Mouse (Mus musculus): ENCODE data around the gene Naip1. TPM values are rescaled to one million over a fixed set of nuclear protein-coding genes. Genes with fewer than 3 reads are reported as not detected.
"Not testable (repeated sequence)": the region's sequence is repeated elsewhere in the genome, so short reads cannot be mapped to it uniquely, and the experiment has no call there.

The Naip1 gene
- polyA plus RNA-seq, 1 experiment from 2014 or later: not detected

DNA sequence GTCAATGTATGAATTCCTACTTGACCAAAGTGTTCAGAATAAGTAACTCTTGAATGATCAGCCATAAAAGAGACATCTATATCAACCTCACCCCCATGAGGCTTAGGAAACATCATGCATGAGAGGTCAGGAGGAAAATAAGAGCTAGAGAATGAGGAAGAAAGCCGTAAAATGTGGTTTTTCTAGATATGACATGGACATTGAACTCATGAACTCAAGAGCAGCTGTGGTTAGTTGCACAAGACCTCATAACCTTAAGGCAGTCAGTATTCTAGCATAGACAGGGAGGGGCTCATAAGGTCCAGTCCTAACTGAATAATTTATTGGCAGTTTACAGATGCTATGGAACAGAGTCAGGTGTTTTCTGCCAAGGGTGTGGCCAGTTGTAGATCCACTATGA lies 3.2 kb downstream of the Naip1 start:
- H3K4me2 ChIP-seq: no peak overlapping the region
- no peaks in the 10 kb centered on the region for H3K36me3 ChIP-seq
- DNase-seq: no peak
- no peak overlapping the region for H3K9ac ChIP-seq
- 32% methylated on average over 1 of the region's 1 CpGs for WGBS (ENCODE audit: insufficient replicate concordance)
- no peak for ATAC-seq (ENCODE audit: low read depth)
- H3K27me3 ChIP-seq: no peaks in the 10 kb centered on the region
- no peaks in the 10 kb centered on the region for H3K4me1 ChIP-seq (replicated peaks)
- H3K9me3 ChIP-seq (replicated peaks): no peaks in the 10 kb centered on the region
- no peak overlapping the region for H3K27ac ChIP-seq
- H3K4me3 ChIP-seq (replicated peaks): no peak overlapping the region

GRCm38 (mm10) chr13:100440116-100440515 lies 12.6 kb downstream of the Naip1 start:
- H3K4me3 ChIP-seq (replicated peaks): no peak overlapping the region
- no peaks in the 10 kb centered on the region for H3K9me3 ChIP-seq (replicated peaks)
- H3K27ac ChIP-seq: no peak overlapping the region
- H3K4me1 ChIP-seq (replicated peaks): no peaks in the 10 kb centered on the region
- ATAC-seq (ENCODE audit: low read depth) (no peak), DNase-seq (no peak)
- H3K27me3 ChIP-seq: no peaks in the 10 kb centered on the region
- no peak overlapping the region for H3K9ac ChIP-seq
- WGBS (ENCODE audit: insufficient replicate concordance): 39% methylated on average over 3 of the region's 3 CpGs
- H3K4me2 ChIP-seq: no peak overlapping the region
- H3K36me3 ChIP-seq: no peaks in the 10 kb centered on the region

DNA sequence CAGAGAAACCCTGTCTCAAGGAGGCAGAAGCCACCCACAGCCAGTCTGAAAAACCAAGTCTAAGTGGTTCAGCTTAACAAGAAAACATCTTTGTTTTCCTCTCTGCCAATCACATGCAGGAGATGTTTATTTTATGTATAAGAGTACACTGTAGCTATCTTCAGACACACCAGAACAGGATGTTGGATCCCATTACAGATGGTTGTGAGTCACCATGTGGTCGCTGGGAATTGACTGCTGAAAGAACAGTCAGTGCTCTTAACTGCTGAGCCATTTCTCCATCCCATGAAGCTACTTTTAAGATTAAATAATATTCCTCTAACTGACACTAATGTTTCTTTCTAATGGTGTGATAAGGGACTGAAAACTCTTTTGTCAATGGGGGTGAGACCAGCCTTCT lies 14.0 kb downstream of the Naip1 start:
- WGBS (ENCODE audit: insufficient replicate concordance): 15% methylated on average over 1 of the region's 1 CpGs
- Histone ChIP-seq H3K9ac (no peak overlapping the region), H3K4me3 (replicated peaks) (no peak overlapping the region), H3K4me1 (replicated peaks) (no peaks in the 10 kb centered on the region), H3K9me3 (replicated peaks) (no peaks in the 10 kb centered on the region), H3K36me3 (no peaks in the 10 kb centered on the region), H3K4me2 (no peak overlapping the region), H3K27me3 (no peaks in the 10 kb centered on the region), H3K27ac (no peak overlapping the region)
- DNase-seq (no peak), ATAC-seq (ENCODE audit: low read depth) (no peak)

DNA sequence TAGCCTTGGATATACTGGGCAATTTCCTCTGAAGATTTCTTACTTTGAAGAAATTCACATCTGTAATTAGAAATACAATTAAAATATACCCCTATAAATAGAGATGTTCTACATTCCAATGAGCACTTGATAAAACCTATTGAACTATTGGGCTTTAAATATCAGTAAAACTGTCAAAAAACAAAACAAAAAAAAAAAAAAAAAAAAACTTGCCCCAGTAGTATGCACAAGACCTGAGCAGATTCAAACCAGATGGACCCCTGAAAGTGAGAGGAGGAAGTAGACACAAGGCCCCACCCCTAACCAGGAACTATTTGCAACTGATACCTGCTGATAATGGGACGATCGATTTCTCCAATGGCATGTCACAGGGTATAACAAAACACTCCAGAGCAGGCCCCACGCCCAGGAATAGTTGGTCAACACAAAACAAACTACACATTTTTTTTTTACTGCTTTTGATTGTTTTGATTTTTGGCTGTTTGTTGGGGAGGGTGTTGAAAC lies 15.3 kb downstream of the Naip1 start:
- no peak overlapping the region for H3K27ac ChIP-seq
- H3K4me3 ChIP-seq (replicated peaks): no peak overlapping the region
- DNase-seq (no peak), ATAC-seq (ENCODE audit: low read depth) (no peak)
- WGBS (ENCODE audit: insufficient replicate concordance): 37% methylated on average over 3 of the region's 3 CpGs
- H3K9me3 ChIP-seq (replicated peaks): no peaks in the 10 kb centered on the region
- no peak overlapping the region for H3K4me2 ChIP-seq
- H3K9ac ChIP-seq: no peak overlapping the region
- no peaks in the 10 kb centered on the region for H3K27me3 ChIP-seq
- no peaks in the 10 kb centered on the region for H3K4me1 ChIP-seq (replicated peaks)
- no peaks in the 10 kb centered on the region for H3K36me3 ChIP-seq

DNA sequence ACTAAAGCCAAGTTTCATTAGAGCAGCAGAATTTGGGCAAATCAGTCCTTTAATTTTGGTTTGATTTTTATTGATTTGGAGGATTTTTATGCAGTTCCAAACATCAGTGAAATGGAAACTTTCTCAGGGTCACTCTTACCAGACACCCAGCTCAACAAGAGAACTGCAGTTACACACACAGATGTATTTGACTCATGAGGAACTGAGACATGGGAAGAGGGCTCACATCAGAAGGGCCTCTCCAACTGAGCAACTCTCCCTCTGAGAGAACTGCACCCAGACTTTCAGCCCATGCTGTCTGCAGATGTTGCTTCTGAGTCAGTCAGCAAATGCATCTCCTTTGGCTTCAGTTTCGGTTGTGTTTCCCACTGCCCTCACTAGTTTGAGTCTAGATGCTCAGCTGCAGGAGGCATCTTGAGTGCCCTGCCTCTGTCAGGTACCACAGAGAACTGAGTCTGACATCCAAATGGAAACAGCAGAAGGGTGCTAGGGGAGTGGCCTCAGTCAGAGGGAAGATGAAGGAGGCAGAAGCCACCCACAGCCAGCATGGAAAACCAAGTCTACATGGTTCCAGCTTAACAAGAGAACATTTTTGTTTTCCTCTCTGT lies 16.0 kb downstream of the Naip1 start:
- H3K9ac ChIP-seq; H3K36me3 ChIP-seq; H3K4me2 ChIP-seq; ATAC-seq (ENCODE audit: low read depth); H3K9me3 ChIP-seq (replicated peaks); H3K27ac ChIP-seq; H3K27me3 ChIP-seq; DNase-seq; H3K4me1 ChIP-seq (replicated peaks); H3K4me3 ChIP-seq (replicated peaks): not testable (repeated sequence)
- WGBS (ENCODE audit: insufficient replicate concordance): 72% methylated on average over 1 of the region's 1 CpGs

DNA sequence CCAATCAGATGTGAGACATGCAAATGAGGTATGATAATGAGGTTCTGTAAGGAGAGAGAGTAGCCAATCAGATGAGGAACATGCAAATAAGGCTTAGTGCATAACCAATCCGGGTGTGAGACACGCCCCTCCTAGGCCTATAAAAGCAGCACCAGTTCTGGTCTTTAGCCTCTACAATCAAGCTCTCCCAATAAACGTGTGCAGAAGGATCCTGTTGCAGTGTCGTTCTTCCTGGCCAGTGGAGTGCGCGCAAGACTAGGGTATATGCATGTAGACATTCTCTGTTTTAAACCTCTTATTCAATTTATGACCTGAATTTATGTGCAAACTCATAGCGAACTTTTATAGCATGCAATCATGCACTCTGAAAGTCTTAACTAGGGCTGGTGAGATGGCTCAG lies 32.7 kb downstream of the Naip1 start:
- H3K36me3 ChIP-seq; H3K9ac ChIP-seq; H3K4me3 ChIP-seq (replicated peaks); H3K9me3 ChIP-seq (replicated peaks); DNase-seq; H3K4me1 ChIP-seq (replicated peaks); ATAC-seq (ENCODE audit: low read depth); H3K27me3 ChIP-seq; H3K4me2 ChIP-seq; H3K27ac ChIP-seq: not testable (repeated sequence)
- WGBS (ENCODE audit: insufficient replicate concordance): 64% methylated on average over 7 of the region's 7 CpGs

GRCm38 (mm10) chr13:100414428-100414827 lies 38.2 kb downstream of the Naip1 start:
- Histone ChIP-seq H3K27me3 (no peaks in the 10 kb centered on the region), H3K27ac (no peak overlapping the region), H3K4me3 (replicated peaks) (no peak overlapping the region), H3K36me3 (no peaks in the 10 kb centered on the region), H3K4me1 (replicated peaks) (no peaks in the 10 kb centered on the region), H3K9ac (no peak overlapping the region), H3K9me3 (replicated peaks) (peaks cover 4% of the 10 kb centered on the region; the same call in 1 of the 2 replicates), H3K4me2 (no peak overlapping the region)
- 44% methylated on average over 1 of the region's 1 CpGs for WGBS (ENCODE audit: insufficient replicate concordance)
- DNase-seq (no peak), ATAC-seq (ENCODE audit: low read depth) (no peak)

DNA sequence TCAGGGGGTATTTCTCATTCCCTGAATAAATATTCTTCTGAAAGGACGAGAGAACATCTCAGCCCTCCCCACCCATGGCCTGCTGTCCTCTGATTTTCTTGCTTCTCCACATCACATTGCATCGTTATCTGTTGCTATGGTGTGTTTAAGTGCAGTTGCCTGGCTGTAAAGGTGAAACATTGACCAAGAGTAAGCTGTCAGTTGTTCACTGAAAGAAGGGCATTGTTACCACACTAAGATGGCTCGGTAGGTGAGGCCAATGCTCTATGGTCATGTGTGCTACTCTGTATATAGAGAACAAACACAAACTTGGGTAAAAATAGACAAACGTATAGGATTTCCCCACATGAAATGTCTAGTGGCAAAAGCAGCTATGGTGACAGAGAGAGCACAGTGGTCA lies 42.8 kb downstream of the Naip1 start:
- Histone ChIP-seq H3K9me3 (replicated peaks) (no peaks in the 10 kb centered on the region; the same call in 1 of the 2 replicates), H3K36me3 (no peaks in the 10 kb centered on the region), H3K4me2 (no peak overlapping the region), H3K4me3 (replicated peaks) (no peak overlapping the region), H3K27ac (no peak overlapping the region), H3K9ac (no peak overlapping the region), H3K27me3 (no peaks in the 10 kb centered on the region), H3K4me1 (replicated peaks) (no peaks in the 10 kb centered on the region)
- ATAC-seq (ENCODE audit: low read depth) (no peak), DNase-seq (no peak)
- 58% methylated on average over 4 of the region's 4 CpGs for WGBS (ENCODE audit: insufficient replicate concordance)

DNA sequence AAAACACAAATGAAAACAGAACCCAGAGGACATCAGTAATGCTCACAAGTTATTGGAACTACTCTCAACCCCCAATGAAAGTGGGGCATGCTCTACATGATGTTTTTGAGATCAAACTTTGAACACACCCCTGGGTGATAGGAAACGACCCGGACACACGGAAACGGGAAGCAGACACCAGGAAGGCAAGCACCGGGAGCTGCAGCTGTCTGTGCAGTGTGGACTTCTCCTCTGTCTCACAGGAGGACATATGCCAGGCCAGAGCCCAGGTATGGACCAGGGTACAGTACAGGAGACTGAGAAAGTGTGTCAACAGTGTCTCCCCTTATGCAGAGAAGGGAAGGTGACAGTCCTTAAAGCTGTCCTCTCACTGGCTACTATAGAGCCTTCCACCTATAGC lies 43.5 kb downstream of the Naip1 start:
- Histone ChIP-seq H3K36me3 (no peaks in the 10 kb centered on the region), H3K27me3 (no peaks in the 10 kb centered on the region), H3K27ac (no peak overlapping the region), H3K4me2 (no peak overlapping the region), H3K9ac (no peak overlapping the region), H3K4me3 (replicated peaks) (no peak overlapping the region), H3K9me3 (replicated peaks) (no peaks in the 10 kb centered on the region), H3K4me1 (replicated peaks) (no peaks in the 10 kb centered on the region)
- ATAC-seq (ENCODE audit: low read depth): no peak
- DNase-seq: no peak
- 72% methylated on average over 5 of the region's 5 CpGs for WGBS (ENCODE audit: insufficient replicate concordance)

- ATAC-seq (ENCODE audit: low read depth): no peak
- no peak for DNase-seq
- H3K4me2 ChIP-seq: no peak overlapping the region
- no peak overlapping the region for H3K9ac ChIP-seq
- H3K36me3 ChIP-seq: no peaks in the 10 kb centered on the region
- H3K4me3 ChIP-seq (replicated peaks): no peak overlapping the region
- 52% methylated on average over 7 of the region's 7 CpGs for WGBS (ENCODE audit: insufficient replicate concordance)
- H3K9me3 ChIP-seq (replicated peaks): no peaks in the 10 kb centered on the region
- H3K27me3 ChIP-seq: no peaks in the 10 kb centered on the region
- H3K27ac ChIP-seq: no peak overlapping the region
- no peaks in the 10 kb centered on the region for H3K4me1 ChIP-seq (replicated peaks)
These were observed 44.4 kb downstream of the Naip1 start for GRCm38 (mm10) chr13:100408242-100408641.

GRCm38 (mm10) chr13:100402930-100403637 lies 49.6 kb downstream of the Naip1 start:
- ATAC-seq (ENCODE audit: low read depth); H3K27me3 ChIP-seq; H3K9ac ChIP-seq; H3K9me3 ChIP-seq (replicated peaks); H3K4me2 ChIP-seq; H3K36me3 ChIP-seq; DNase-seq; H3K4me1 ChIP-seq (replicated peaks); H3K4me3 ChIP-seq (replicated peaks); H3K27ac ChIP-seq: not testable (repeated sequence)
- WGBS (ENCODE audit: insufficient replicate concordance): 52% methylated on average over 7 of the region's 7 CpGs

DNA sequence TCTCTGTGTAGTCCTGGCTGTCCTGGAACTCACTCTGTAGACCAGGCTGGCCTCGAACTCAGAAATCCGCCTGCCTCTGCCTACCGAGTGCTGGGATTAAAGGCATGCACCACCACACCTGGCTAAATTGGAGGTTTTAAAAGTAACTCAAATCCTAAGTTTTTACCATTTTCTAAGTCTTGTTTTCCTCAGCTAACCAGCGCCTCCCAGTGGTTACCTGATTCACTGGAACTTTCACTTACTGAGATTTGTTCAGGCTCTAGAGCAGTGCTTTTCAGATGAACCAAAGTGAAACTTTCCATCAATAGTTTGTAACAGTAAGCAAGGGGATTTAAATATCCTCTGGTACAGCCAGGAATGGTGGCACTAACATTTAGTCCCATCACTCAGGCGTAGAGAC lies 61.6 kb downstream of the Naip1 start:
- H3K4me3 ChIP-seq (replicated peaks); H3K4me2 ChIP-seq; H3K9me3 ChIP-seq (replicated peaks); H3K36me3 ChIP-seq; H3K4me1 ChIP-seq (replicated peaks); H3K9ac ChIP-seq; H3K27me3 ChIP-seq; ATAC-seq (ENCODE audit: low read depth); H3K27ac ChIP-seq; DNase-seq: not testable (repeated sequence)
- 15% methylated on average over 5 of the region's 5 CpGs for WGBS (ENCODE audit: insufficient replicate concordance)
